Mouse (Mus musculus): Measurements from ENCODE around the gene Elf2. TPM values are rescaled to one million over a fixed set of nuclear protein-coding genes. Genes with fewer than 3 reads are reported as not detected.
A peak's percentile ranks its signal among the peaks of the same experiment; 100 is the strongest.

Gene Elf2
- total RNA-seq, 2 experiments from 2014 or later, result 48.5 to 51.8 TPM

GRCm38 (mm10) chr3:51296790-51297189 lies 43.7 kb downstream of the Elf2 start:
- Histone ChIP-seq H3K4me3 (no peak overlapping the region), H3K27ac (no peak overlapping the region)
- DNase-seq (ENCODE audit: extremely low spot score in 1 of 2, low spot score in 2 of 2), result no peak
- intact Hi-C loops (cut with DNase I), result no loop called here
- no peak for TF ChIP-seq CTCF (IDR thresholded peaks at IDR 0.05)

- DNase-seq (ENCODE audit: extremely low spot score in 1 of 2, low spot score in 2 of 2), result peak in 1 of 2 experiments; percentile 20
- no peak for TF ChIP-seq CTCF (IDR thresholded peaks at IDR 0.05)
Measured at GRCm38 (mm10) chr3:51295225-51295624, 45.2 kb downstream of the Elf2 start.

GRCm38 (mm10) chr3:51294251-51294650 lies 46.2 kb downstream of the Elf2 start:
- intact Hi-C loops (cut with DNase I), result no loop called here
- no peak for DNase-seq (ENCODE audit: extremely low spot score in 1 of 2, low spot score in 2 of 2)
- no peak overlapping the region for H3K27ac ChIP-seq
- no peak for TF ChIP-seq CTCF (IDR thresholded peaks at IDR 0.05)
- no peak overlapping the region for H3K4me3 ChIP-seq

More at GRCm38 (mm10) chr3:51295225-51295624, 45.2 kb downstream of the Elf2 start:
- Histone ChIP-seq H3K4me3 (no peak overlapping the region), H3K27ac (no peak overlapping the region)
- intact Hi-C loops (cut with DNase I), result no loop called here

- Histone ChIP-seq H3K4me3 (no peak overlapping the region), H3K27ac (no peak overlapping the region)
- intact Hi-C loops (cut with DNase I), result loop anchor here (1.0 kb wide), 3 partner anchors 55 to 76 kb away; no protein-coding TSS in a partner anchor
- DNase-seq (ENCODE audit: extremely low spot score in 1 of 2, low spot score in 2 of 2), result peak; percentile 76 to 82
- peak; percentile 92 for TF ChIP-seq CTCF (IDR thresholded peaks at IDR 0.05)
Measured at GRCm38 (mm10) chr3:51288880-51289821, 51.3 kb downstream of the Elf2 start.

- intact Hi-C loops (cut with DNase I), result no loop called here
- Histone ChIP-seq H3K4me3 (no peak overlapping the region), H3K27ac (no peak overlapping the region)
- no peak for DNase-seq (ENCODE audit: extremely low spot score in 1 of 2, low spot score in 2 of 2)
- no peak for TF ChIP-seq CTCF (IDR thresholded peaks at IDR 0.05)
Measured at GRCm38 (mm10) chr3:51284375-51284774, 56.1 kb downstream of the Elf2 start.

- Histone ChIP-seq H3K4me3 (no peak overlapping the region), H3K27ac (no peak overlapping the region)
- DNase-seq (ENCODE audit: extremely low spot score in 1 of 2, low spot score in 2 of 2), result no peak
- no peak for TF ChIP-seq CTCF (IDR thresholded peaks at IDR 0.05)
- intact Hi-C loops (cut with DNase I), result no loop called here
Measured at GRCm38 (mm10) chr3:51281727-51282126, 58.7 kb downstream of the Elf2 start.

- TF ChIP-seq CTCF (IDR thresholded peaks at IDR 0.05), result no peak
- intact Hi-C loops (cut with DNase I), result loop anchor here (5.0 kb wide), 2 partner anchors 41 to 139 kb away; partner anchors contain the start of gene Naa15
Measured at GRCm38 (mm10) chr3:51278433-51278832, 62.0 kb downstream of the Elf2 start.

GRCm38 (mm10) chr3:51277201-51278150 lies 63.0 kb downstream of the Elf2 start:
- TF ChIP-seq CTCF (IDR thresholded peaks at IDR 0.05), result no peak; the same call in 1 of the 2 replicates
- peak; percentile 80 to 86 for DNase-seq (ENCODE audit: extremely low spot score in 1 of 2, low spot score in 2 of 2)
- Histone ChIP-seq H3K4me3 (peak overlapping the region; percentile 97), H3K27ac (peak overlapping the region; percentile 96)
- intact Hi-C loops (cut with DNase I), result loop anchor here (2.0 to 5.0 kb wide), 3 partner anchors 40 to 140 kb away; partner anchors contain the start of gene Naa15

More at GRCm38 (mm10) chr3:51278433-51278832, 62.0 kb downstream of the Elf2 start:
- no peak for DNase-seq (ENCODE audit: extremely low spot score in 1 of 2, low spot score in 2 of 2)
- H3K4me3 ChIP-seq, result no peak overlapping the region
- H3K27ac ChIP-seq, result no peak overlapping the region

- H3K4me3 ChIP-seq, result peak overlapping the region; percentile 97
- H3K27ac ChIP-seq, result peak overlapping the region; percentile 96
- peak in 1 of 2 experiments; percentile 54 for DNase-seq (ENCODE audit: extremely low spot score in 1 of 2, low spot score in 2 of 2)
- no peak for TF ChIP-seq CTCF (IDR thresholded peaks at IDR 0.05)
- intact Hi-C loops (cut with DNase I), result loop anchor here (1.0 to 5.0 kb wide), 5 partner anchors 39 to 141 kb away; partner anchors contain the start of genes Elf2, Naa15 and Noct
Measured at GRCm38 (mm10) chr3:51276421-51277111, 63.9 kb downstream of the Elf2 start.

- TF ChIP-seq CTCF (IDR thresholded peaks at IDR 0.05), result no peak; the same call in 1 of the 2 replicates
- H3K4me3 ChIP-seq, result peak overlapping the region; percentile 97
- intact Hi-C loops (cut with DNase I), result loop anchor here (1.0 to 5.0 kb wide), 5 partner anchors 39 to 141 kb away; partner anchors contain the start of genes Elf2, Naa15 and Noct
- peak; percentile 92 to 97 for DNase-seq (ENCODE audit: extremely low spot score in 1 of 2, low spot score in 2 of 2)
- H3K27ac ChIP-seq, result peak overlapping the region; percentile 96
Measured at GRCm38 (mm10) chr3:51275956-51276398, 64.5 kb downstream of the Elf2 start.
